Mouse (Mus musculus) lung, adult 10 weeks (tissue): ENCODE measurements around the gene Gm5936. TPM values are rescaled to one million over a fixed set of nuclear protein-coding genes. Genes with fewer than 3 reads are reported as not detected.

ENCODE experiments used
- polyA plus RNA-seq: library from polyadenylated mRNA; stranded (reverse); fragments of 350-450 nt; fragmentation: Illumina TruSeq; extraction: RNeasy Lipid Tissue Mini Kit (QIAGEN cat#74804); gene quantifications from one replicate; pipeline ENCODE4 v1.2.3, GENCODE M21; 2014; ENCODE audit warnings: low read depth, low replicate concordance; ENCODE audit not compliant: insufficient read depth

Gene Gm5936
- polyA plus RNA-seq, result not detected

DNA sequence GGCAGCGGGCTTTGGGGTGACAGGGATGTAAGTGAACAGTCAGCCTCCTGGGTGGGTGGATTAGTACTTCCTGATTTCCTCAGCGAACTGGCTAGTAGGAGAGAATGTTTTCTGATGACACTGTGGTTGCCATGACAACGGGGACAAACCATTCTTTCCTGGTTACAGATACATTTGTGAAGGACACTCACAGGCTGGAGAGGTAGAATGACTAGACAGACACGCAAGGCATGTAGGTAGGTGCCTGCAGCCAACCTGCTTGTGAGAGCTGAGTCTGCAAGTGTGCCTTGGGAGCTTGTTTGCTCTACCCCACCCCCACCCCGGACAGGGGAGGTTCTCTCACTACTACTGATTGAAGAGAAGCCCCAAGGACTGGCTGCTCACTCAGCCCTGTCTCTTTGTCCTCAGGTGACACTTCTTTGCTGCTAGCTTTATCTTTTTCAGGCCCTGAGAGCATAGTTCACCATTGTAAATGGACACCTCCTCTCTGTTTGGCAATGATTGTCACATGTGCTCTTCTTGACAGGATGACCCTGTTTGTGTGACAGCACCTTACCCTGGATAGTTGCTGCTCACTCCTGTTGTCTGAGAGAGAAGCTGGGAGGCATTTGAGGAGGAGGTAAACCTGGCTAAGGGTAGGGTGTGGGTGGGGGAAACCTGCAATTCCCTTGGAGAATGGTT lies at the start of gene Gm5936:
Gene Gm5936, plus strand, starts transcription at position 355 of the 681 bp plus-strand sequence.

Other genes with a start within 250 kb of the Gm5936 start
- gene Olfr1325, start 244.5 kb upstream of the Gm5936 start, polyA plus RNA-seq, result not detected
- 0.23 TPM for gene Gm5640, start 191.6 kb upstream of the Gm5936 start, polyA plus RNA-seq
- gene Gm6890, start 96.3 kb upstream of the Gm5936 start, polyA plus RNA-seq, result not detected
- 2.4 TPM for gene Gab3, start 248.3 kb downstream of the Gm5936 start, polyA plus RNA-seq